Mouse (Mus musculus) midbrain, embryonic 16.5 days (tissue): Measurements from ENCODE around the gene Acsf2. TPM values are rescaled to one million over a fixed set of nuclear protein-coding genes. Genes with fewer than 3 reads are reported as not detected.

Experiments
- ATAC-seq: fragments of 200-750 bp; cut with Nextera tagmentation; 2 replicates; pipeline ENCODE4 v1.8.0; 2017; ENCODE audit warnings: moderate TSS enrichment
- H3K27ac ChIP-seq: fragments of 300-500 bp; sonication (generic); 2 replicates; pipeline ENCODE4 v1.5.1; 2014; ENCODE audit warnings: mild to moderate bottlenecking, low read length, mixed read lengths
- H3K27me3 ChIP-seq: fragments of 300-500 bp; sonication (generic); 2 replicates; pipeline ENCODE4 v1.6.1; 2014; ENCODE audit warnings: low read depth, low read length, mixed read lengths; ENCODE audit not compliant: control insufficient read depth, insufficient read depth
- H3K36me3 ChIP-seq: fragments of 300-500 bp; sonication (generic); 2 replicates; pipeline ENCODE4 v1.6.1; 2014; ENCODE audit warnings: mild to moderate bottlenecking, low read length, moderate library complexity, mixed read lengths; ENCODE audit not compliant: control insufficient read depth, insufficient read depth
- H3K4me1 ChIP-seq: fragments of 300-500 bp; sonication (generic); 2 replicates; pipeline ENCODE4 v1.6.1; 2014; ENCODE audit warnings: mild to moderate bottlenecking, low read length, mixed read lengths; ENCODE audit not compliant: control insufficient read depth, insufficient read depth
- H3K4me2 ChIP-seq: fragments of 300-500 bp; sonication (generic); 2 replicates; pipeline ENCODE4 v1.6.1; 2014; ENCODE audit warnings: mild to moderate bottlenecking, low read length, mixed read lengths
- H3K4me3 ChIP-seq: fragments of 300-500 bp; sonication (generic); 2 replicates; pipeline ENCODE4 v1.5.1; 2014; ENCODE audit warnings: low read depth, mild to moderate bottlenecking, low read length, moderate library complexity, mixed read lengths
- H3K9ac ChIP-seq: fragments of 300-500 bp; sonication (generic); 2 replicates; pipeline ENCODE4 v1.6.1; 2014; ENCODE audit warnings: low read depth, low read length, mixed read lengths
- H3K9me3 ChIP-seq: fragments of 300-500 bp; sonication (generic); replicated peaks from 2 replicates; pipeline ENCODE4 v1.6.1; 2014; ENCODE audit warnings: mild to moderate bottlenecking, low read length, mixed read lengths; ENCODE audit not compliant: control insufficient read depth, poor library complexity, severe bottlenecking
- WGBS: fragments of 180-500 bp; shearing (Covaris S2); extraction: QIAGEN DNeasy Blood & Tissue Kit; methylation state at CpG from one replicate; pipeline ENCODE4 v1.1.7; 2014; 5-methylcytosine and 5-hydroxymethylcytosine counted together
- polyA plus RNA-seq: library from polyadenylated mRNA; unstranded; fragments of >200 nt; fragmentation: Nextera tagmentation; extraction: Ambion mirVana; gene quantifications from 2 replicates; pipeline ENCODE4 v1.2.1, GENCODE M21; 2015

The Acsf2 gene
- polyA plus RNA-seq, 1 experiment from 2014 or later = 1.9 TPM

DNA sequence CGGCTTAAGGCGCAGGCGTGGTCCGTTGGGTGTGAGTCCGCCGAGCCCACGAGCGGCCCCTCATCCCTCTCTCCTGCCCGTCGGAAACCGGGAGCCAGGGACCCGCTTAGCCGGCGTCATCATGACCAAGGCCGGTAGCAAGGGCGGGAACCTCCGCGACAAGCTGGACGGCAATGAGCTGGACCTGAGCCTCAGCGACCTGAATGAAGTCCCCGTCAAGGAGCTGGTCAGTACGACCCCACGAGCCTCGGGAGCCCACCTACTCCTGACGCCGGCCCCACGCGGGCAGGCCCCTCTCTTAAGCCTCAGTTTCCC, 28.2 kb upstream of the Acsf2 start:
- no peaks in the 10 kb centered on the region for H3K27me3 ChIP-seq
- peak overlapping the region; percentile 89 for H3K9ac ChIP-seq
- peak overlapping the region; percentile 69; the same call in 1 of the 2 replicates for H3K27ac ChIP-seq
- peak overlapping the region; percentile 65 for H3K4me2 ChIP-seq
- peak; percentile 79; the same call in 1 of the 2 replicates for ATAC-seq
- WGBS = under 1% methylated on average over 28 of the region's 28 CpGs
- peaks cover 17% of the 10 kb centered on the region for H3K36me3 ChIP-seq
- H3K4me3 ChIP-seq = peak overlapping the region; percentile 100
- H3K4me1 ChIP-seq = peaks cover 6% of the 10 kb centered on the region
- no peaks in the 10 kb centered on the region for H3K9me3 ChIP-seq

DNA sequence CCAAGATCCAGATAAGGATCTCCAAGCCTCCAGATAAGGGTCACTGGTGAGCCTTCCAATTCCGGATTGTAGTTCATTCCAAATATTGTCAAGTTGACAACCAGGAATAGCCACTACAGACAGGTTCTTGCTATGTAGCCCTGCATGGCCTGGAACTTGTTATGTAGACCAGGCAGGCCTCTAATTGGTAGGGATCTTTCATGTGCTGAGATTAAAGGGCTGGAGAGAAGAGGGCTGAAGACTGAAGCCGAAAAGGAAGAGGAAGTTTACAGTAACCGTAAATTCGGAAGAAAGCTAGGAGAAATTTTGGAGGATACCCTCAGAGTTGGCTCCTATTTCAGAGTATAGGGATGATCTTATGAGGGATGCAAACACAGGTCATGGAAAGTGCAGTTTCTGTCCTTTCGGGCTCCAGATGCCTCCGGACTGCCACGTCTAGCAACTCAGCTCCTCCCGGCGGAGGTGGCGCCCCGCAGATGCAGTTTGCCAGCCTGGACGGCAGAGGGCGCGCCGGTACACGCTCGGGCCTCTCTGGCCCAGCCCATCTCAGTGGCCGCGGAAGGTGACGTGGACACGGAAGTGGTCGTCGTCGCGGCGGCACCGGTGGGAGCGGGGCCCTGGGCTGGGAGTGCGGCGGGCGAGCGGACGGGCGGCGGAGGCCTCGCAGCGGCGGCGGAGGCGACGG, 27.7 kb upstream of the Acsf2 start, which contains the start of gene Lrrc59:
TSS of gene Lrrc59 (plus strand) at position 569 of the 685 bp plus-strand sequence.
- peak within 1 kb of the TSS; percentile 89 for H3K9ac ChIP-seq
- H3K4me1 ChIP-seq = peaks cover 6% of the 10 kb centered on the region
- H3K27ac ChIP-seq = peak within 1 kb of the TSS; percentile 69; the same call in 1 of the 2 replicates
- peak within 1 kb of the TSS; percentile 100 for H3K4me3 ChIP-seq
- H3K4me2 ChIP-seq = peak within 1 kb of the TSS; percentile 65
- 8% methylated on average over 33 of the region's 41 CpGs for WGBS
- no peaks in the 10 kb centered on the region for H3K9me3 ChIP-seq
- H3K36me3 ChIP-seq = peaks cover 13% of the 10 kb centered on the region
- no peaks in the 10 kb centered on the region for H3K27me3 ChIP-seq
- ATAC-seq = peak; percentile 98

DNA sequence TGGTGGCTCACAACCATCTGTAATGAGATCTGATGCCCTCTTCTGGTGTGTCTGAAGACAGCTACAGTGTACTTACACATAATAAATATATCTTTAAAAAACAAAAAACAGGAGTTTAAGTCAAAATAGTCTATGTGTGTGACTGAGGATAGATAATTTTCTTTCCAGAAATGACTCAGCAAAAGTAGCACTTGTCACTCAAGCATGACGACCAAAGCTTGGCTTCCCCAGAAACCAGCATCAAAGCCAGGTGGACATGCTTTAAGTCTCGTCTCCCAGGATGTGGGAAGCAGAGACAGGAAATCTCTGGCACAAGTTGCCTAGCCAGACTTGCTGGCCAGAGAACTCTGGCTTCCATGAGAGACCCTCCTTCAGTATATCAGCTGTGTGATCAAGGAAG, 20.5 kb upstream of the Acsf2 start:
- H3K4me3 ChIP-seq = no peak overlapping the region
- no peaks in the 10 kb centered on the region for H3K27me3 ChIP-seq
- H3K9ac ChIP-seq = no peak overlapping the region
- WGBS = 75% methylated on average over 2 of the region's 2 CpGs
- no peak for ATAC-seq
- H3K36me3 ChIP-seq = no peaks in the 10 kb centered on the region
- H3K4me2 ChIP-seq = no peak overlapping the region
- H3K27ac ChIP-seq = no peak overlapping the region
- no peaks in the 10 kb centered on the region for H3K4me1 ChIP-seq
- no peaks in the 10 kb centered on the region for H3K9me3 ChIP-seq

DNA sequence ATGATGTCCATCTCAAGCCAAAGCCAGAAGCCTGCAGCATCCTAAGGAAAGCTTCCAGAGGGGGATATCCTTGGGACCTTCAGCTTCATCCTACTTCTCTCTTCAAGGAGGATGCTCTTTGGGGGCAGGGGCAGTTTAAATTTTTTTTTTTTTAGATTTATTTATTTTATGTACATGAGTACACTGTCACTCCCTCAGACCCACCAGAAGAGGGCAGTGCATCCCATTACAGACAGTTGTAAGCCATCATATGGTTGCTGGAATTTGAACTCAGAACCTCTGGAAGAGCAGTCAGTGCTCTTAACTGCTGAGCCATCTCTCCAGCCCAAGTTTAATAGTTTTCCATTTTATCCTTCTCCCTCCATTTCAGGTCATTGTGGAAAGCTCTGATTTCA, 19.8 kb upstream of the Acsf2 start:
- Histone ChIP-seq H3K4me1 (no peaks in the 10 kb centered on the region), H3K4me3 (no peak overlapping the region), H3K4me2 (no peak overlapping the region), H3K36me3 (no peaks in the 10 kb centered on the region), H3K27me3 (no peaks in the 10 kb centered on the region), H3K9me3 (no peaks in the 10 kb centered on the region; the same call in 1 of the 2 replicates), H3K9ac (no peak overlapping the region), H3K27ac (no peak overlapping the region)
- no peak for ATAC-seq

GRCm38 (mm10) chr11:94620766-94621457, 19.2 kb upstream of the Acsf2 start:
- WGBS = 54% methylated on average over 6 of the region's 6 CpGs
- Histone ChIP-seq H3K9me3 (no peaks in the 10 kb centered on the region; the same call in 1 of the 2 replicates), H3K27me3 (no peaks in the 10 kb centered on the region), H3K4me3 (no peak overlapping the region), H3K4me1 (no peaks in the 10 kb centered on the region), H3K27ac (no peak overlapping the region), H3K4me2 (no peak overlapping the region), H3K36me3 (no peaks in the 10 kb centered on the region), H3K9ac (no peak overlapping the region)
- ATAC-seq = no peak

- H3K4me3 ChIP-seq = no peak overlapping the region
- no peaks in the 10 kb centered on the region for H3K4me1 ChIP-seq
- H3K9ac ChIP-seq = no peak overlapping the region
- no peak overlapping the region for H3K27ac ChIP-seq
- H3K27me3 ChIP-seq = no peaks in the 10 kb centered on the region
- no peak overlapping the region for H3K4me2 ChIP-seq
- H3K9me3 ChIP-seq = no peaks in the 10 kb centered on the region; the same call in 1 of the 2 replicates
- H3K36me3 ChIP-seq = no peaks in the 10 kb centered on the region
- WGBS = 89% methylated on average over 2 of the region's 2 CpGs
- no peak for ATAC-seq
These were observed 16.0 kb upstream of the Acsf2 start for GRCm38 (mm10) chr11:94617646-94618045.

DNA sequence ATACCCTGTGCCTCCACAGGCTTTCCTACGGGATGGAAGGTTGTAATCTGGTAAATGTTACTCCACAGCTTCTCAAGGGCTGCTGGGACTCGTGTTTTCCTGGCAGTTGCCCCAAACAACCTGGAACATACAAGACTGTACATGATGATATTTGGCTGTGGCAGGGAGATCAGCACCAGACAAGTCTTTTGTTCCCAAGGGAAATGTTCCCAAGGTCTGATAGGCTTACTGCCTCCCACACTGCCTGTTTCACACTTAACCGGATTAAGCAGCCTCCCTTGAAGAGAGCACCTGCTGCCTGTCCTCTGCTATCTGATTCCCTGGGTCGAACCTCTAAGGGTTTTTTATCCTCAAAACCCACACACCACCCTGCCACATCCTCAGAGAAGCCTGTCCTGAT, 13.8 kb upstream of the Acsf2 start:
- 16% methylated on average over 4 of the region's 4 CpGs for WGBS
- Histone ChIP-seq H3K4me3 (no peak overlapping the region), H3K9ac (no peak overlapping the region), H3K9me3 (no peaks in the 10 kb centered on the region; the same call in 1 of the 2 replicates), H3K27ac (no peak overlapping the region), H3K36me3 (no peaks in the 10 kb centered on the region), H3K4me2 (no peak overlapping the region), H3K4me1 (no peaks in the 10 kb centered on the region), H3K27me3 (no peaks in the 10 kb centered on the region)
- no peak for ATAC-seq

DNA sequence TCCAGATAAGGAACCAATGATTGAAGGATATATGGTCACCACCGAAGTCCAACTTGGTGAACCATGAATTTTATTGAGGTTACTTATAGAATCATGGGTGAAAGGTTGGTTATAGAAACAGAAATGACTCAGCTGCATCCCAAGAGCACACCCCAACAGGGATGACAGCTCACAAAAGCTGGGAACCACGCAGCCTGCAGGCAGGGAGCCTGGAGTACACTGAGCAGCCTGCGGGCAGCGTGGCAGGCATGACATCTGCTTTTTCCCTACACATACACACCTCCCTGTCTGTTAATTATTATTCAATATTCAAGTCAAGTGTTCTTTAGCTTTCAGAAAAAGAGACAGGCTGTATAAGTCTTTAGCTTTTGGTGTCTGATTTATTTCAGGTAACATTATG, 12.9 kb upstream of the Acsf2 start:
- Histone ChIP-seq H3K27me3 (no peaks in the 10 kb centered on the region), H3K9me3 (no peaks in the 10 kb centered on the region; the same call in 1 of the 2 replicates), H3K27ac (no peak overlapping the region), H3K4me1 (no peaks in the 10 kb centered on the region), H3K36me3 (no peaks in the 10 kb centered on the region), H3K4me3 (no peak overlapping the region), H3K4me2 (no peak overlapping the region), H3K9ac (no peak overlapping the region)
- no peak for ATAC-seq
- WGBS = 67% methylated on average over 4 of the region's 4 CpGs
